Mouse (Mus musculus) cerebellum, adult 9-10 months (tissue): ENCODE data around the gene Parp8.
"Not testable (repeated sequence)": the region's sequence is repeated elsewhere in the genome, so short reads cannot be mapped to it uniquely, and the experiment has no call there.

Experiments used
- DNase-seq: peaks from one replicate; pipeline ENCODE4 v3.0.0; 2022

Parp8 gene

GRCm38 (mm10) chr13:116958776-116959589 is 66.4 kb downstream of the Parp8 start:
- no peak for DNase-seq

- DNase-seq = no peak
These were observed 67.8 kb downstream of the Parp8 start for GRCm38 (mm10) chr13:116957577-116957976.

DNA sequence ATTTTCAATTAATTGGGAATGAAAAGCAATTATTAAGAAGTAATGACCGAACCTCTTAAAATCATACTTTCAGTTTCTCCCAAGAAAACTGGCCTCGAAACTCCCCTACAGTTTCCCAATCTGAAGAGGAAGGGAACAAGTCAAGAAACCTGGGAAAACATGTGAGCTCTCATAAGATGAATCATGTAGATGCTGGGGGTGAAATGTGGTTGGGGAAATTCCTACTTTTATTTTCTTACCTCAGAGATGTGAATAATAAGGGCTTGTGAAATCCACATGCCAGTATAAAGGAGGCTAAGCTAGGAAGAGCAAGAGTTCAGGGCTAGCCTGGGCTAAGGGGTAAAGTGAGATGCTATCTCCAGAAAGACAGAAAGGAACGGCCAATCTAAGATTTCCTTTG is 74.0 kb downstream of the Parp8 start:
- DNase-seq = no peak

- DNase-seq = no peak
These were observed 75.8 kb downstream of the Parp8 start for GRCm38 (mm10) chr13:116949527-116949926.

GRCm38 (mm10) chr13:116949056-116949455 is 76.3 kb downstream of the Parp8 start:
- no peak for DNase-seq

DNA sequence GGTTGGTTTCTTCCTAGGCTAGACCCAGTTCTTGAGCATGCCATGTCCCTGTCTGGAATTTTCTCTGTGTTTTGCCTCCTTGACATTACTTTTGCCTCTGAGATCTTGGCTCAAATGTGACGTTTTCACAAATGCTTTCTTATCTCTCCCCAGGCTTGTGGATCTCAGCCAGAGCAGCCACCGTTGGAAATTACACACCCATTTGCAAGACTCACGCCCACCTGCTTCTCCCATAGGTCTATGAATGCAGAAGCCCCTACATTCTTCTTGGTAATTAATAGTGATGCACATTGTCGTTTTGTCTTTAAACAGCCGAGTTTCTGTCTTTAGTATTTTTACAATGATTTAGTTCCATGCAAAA is 77.1 kb downstream of the Parp8 start:
- DNase-seq = no peak

DNA sequence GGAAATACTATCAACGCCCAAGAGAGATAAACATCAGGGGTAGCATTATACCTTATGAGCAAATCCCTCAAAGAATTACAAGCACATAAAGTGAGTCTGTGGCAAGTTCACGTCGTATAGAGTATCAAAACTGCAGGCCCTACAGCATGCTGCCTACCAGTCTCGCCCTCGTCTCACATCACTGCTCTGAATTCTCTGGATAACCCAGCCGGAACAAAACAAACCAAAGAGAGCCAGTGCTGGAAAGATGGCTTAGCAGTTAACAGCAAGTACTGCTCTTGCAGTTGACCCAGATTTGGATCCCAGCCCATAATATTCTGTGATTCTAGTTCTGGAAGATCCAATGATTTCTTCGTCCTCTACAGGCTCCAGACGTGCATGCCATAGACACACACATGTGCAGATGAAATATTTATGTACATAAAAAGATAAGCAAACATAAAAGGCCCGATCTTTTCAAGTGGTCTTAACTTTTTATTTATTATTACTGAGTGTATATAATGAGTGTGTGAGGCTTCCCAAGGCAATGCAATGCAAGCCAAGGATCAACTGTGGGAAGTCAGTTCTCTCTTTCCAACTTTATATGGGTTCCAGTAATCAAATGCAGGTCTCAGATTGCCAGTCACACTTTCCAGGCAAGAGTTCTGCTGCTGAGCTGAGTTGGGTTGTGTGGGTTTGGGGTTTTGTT is 77.6 kb downstream of the Parp8 start:
- peak; percentile 9 for DNase-seq

DNA sequence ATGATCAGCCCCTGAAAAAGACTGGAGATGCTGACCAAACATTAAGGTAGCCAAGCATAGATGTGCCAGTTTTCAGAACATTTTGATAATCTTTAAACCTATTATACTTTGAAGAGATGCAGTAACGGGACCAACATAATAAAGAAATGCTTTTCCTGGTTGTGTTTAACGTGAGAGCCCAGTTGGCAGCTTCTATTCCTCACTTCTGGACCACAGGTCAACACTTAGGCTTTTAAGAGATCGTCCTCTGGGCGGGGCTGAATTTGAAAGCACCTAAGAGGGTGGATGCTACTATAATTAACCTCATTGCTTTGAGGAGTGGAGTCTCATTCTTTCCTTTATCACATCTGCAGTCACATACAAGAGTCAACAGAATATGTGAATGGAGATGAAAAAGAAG is 78.8 kb downstream of the Parp8 start:
- DNase-seq = no peak

- no peak for DNase-seq
These were observed 83.9 kb downstream of the Parp8 start for GRCm38 (mm10) chr13:116941280-116942015.

GRCm38 (mm10) chr13:116940761-116941160 is 84.6 kb downstream of the Parp8 start:
- DNase-seq = no peak

DNA sequence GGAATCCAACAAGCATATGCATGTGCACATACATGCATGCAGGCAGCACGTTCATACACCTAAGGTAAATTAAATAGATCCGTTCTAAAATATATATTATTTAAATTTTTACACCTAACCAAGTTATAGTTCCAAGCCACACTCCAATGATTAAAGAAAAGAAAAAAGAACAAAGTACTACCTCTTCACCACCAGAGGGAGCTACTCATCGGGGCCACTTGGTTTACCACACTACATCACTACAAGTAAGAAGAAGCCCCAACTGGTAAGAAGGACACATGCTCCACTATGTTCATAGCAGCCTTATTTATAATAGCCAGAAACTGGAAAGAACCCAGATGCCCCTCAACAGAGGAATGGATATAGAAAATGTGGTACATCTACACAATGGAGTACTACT is 88.3 kb downstream of the Parp8 start:
- DNase-seq = not testable (repeated sequence)

- no peak for DNase-seq
These were observed 107.9 kb downstream of the Parp8 start for GRCm38 (mm10) chr13:116917387-116917930.

GRCm38 (mm10) chr13:116908284-116908683 is 117.1 kb downstream of the Parp8 start:
- no peak for DNase-seq

- DNase-seq = no peak
These were observed 121.9 kb downstream of the Parp8 start for GRCm38 (mm10) chr13:116903394-116903793.

- DNase-seq = no peak
These were observed 126.9 kb downstream of the Parp8 start for GRCm38 (mm10) chr13:116898395-116898794.

DNA sequence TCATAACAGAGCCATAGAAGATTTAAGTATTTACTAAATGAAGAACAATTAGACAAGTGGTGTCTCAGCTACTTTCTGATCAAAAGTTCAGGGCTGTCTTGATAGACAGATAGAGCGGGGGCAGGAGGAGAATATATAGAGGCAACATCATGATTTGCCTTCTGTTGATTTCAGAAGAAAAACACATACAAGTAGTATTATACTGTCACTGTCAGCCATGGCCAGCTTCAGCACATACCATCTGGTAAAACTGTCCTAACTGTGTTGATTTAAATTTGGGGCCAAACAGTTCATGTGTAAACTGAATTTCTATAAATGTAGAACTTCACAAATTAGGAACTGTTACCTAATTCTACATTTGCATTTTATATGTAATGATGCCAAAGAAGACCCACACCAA is 127.6 kb downstream of the Parp8 start:
- no peak for DNase-seq

GRCm38 (mm10) chr13:116884422-116884942 is 140.9 kb downstream of the Parp8 start:
- DNase-seq = no peak

DNA sequence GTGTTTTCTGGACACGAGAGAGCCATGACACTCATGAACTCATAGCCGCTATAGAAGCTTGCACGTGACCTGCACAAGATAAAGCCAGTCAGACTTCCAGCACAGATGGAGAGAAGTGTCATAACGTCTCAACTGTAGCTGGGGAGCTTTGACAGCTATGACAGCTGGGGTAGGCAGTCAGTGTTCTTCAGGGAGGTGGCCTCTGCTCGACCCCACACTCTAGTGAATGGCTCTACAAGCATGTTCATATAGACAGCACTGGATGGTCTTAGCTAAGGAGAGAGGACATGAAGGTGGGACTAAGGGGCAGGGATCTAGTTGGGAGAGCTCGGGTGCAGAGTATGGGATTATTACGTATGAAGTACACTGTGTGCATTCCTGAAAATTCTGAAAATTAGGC is 143.1 kb downstream of the Parp8 start:
- no peak for DNase-seq

- no peak for DNase-seq
These were observed 145.7 kb downstream of the Parp8 start for GRCm38 (mm10) chr13:116879580-116880192.

GRCm38 (mm10) chr13:116870221-116870620 is 155.1 kb downstream of the Parp8 start:
- no peak for DNase-seq

GRCm38 (mm10) chr13:116843937-116844336 is 181.4 kb downstream of the Parp8 start:
- no peak for DNase-seq

GRCm38 (mm10) chr13:116830984-116831383 is 194.4 kb downstream of the Parp8 start:
- no peak for DNase-seq

- DNase-seq = no peak
These were observed 196.3 kb downstream of the Parp8 start for GRCm38 (mm10) chr13:116829015-116829414.
